Mouse (Mus musculus): Measurements from ENCODE around the gene Tgfbr1. TPM values are rescaled to one million over a fixed set of nuclear protein-coding genes. Genes with fewer than 3 reads are reported as not detected.
"Not testable (repeated sequence)": the region's sequence is repeated elsewhere in the genome, so short reads cannot be mapped to it uniquely, and the experiment has no call there.

Gene Tgfbr1
- total RNA-seq, 2 experiments from 2014 or later, result 18.4 to 18.8 TPM

DNA sequence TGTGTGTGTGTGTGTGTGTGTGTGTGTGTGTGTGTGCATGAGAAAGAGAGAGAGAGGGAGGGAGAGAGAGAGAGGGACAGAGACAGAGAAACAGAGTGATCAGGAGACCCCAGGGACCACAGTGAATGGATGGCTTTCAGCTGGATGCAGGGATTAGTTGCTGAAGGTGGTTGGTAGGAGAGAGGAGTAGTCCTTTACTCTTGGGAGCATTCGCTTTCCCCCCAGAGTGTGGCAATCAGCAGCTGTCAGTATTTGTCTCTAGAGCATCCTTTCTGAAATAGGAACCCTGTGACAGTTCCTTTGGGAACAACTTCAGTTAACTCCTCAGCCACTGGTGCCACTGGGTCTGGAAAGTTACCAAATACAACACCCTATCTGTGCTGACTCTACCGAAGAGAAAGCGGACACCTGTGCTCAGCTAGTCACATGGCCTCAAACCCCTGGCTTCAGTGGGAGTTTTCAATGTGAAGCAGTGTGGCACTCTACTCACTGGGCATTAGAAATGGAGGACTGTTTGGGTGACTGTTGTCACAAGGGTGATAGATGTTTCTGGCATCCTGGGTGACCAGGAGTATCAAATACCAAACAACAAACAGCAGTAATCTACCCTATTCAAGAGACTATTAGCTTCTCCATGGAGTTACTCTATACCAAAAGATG, 16.0 kb upstream of the Tgfbr1 start:
- intact Hi-C loops (cut with DNase I), result no loop called here
- DNase-seq (ENCODE audit: low spot score in 2 of 2), result no peak

DNA sequence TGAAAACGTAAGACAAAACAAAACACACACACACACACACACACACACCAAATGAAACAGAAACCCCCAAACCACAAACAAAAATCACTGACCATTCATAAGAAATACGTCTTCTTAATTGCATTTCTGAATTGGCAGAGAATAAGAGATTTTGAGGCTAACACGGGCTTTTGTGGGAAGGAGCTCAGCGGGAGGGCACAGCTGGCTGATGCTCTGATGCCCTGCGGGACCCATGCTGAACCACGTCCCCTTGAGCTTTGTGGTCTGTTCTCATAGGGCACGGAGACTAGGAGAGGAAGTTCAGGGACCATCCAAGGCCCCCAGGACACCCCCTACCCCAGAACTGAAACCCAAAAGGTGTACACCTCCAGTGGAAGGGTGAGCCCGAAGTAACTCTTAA, 10.4 kb upstream of the Tgfbr1 start:
- no peak for DNase-seq (ENCODE audit: low spot score in 2 of 2)
- intact Hi-C loops (cut with DNase I), result no loop called here

DNA sequence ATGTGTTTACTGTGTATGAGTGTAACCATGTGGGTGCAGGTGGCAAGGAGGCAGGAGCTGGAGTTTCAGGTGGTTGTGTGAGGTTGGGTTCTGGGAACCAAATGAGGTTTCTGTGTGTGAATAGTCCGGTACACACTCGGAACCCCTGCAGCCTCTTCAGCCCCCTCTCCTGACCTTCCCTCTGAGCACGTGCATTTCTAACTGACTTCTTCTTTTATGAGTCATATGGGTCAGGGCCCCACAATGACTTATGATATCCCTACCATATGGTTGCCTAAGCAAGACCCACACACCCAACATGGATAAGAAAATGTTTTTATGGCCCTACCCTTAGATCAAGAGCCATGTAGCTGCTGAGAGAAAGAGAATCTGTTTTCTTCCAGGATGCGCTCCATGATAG, 6.0 kb upstream of the Tgfbr1 start:
- intact Hi-C loops (cut with DNase I), result no loop called here
- DNase-seq (ENCODE audit: low spot score in 2 of 2), result no peak

DNA sequence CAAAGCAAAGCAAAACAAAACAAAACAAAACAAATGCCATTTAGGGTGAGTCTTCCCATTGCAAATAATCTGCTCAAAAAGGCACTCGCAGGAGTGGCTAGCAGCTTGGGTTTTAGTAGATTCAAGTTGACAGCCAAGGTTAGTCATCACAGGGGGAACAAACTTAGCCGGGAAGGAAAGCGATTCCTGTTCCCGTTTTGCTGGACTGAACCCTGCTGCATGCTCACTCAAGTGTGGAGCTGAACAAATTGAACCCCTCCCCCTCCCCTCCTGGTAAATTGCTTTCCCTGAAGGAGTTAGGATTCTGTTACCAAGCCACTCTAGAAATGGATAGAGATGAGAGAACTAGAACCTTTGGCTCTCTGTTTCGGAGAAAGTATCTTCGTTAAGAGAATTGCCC, 3.3 kb upstream of the Tgfbr1 start:
- DNase-seq (ENCODE audit: low spot score in 2 of 2), result no peak
- intact Hi-C loops (cut with DNase I), result loop anchor here (5.0 kb wide), 2 partner anchors 212 to 693 kb away; no protein-coding TSS in a partner anchor

DNA sequence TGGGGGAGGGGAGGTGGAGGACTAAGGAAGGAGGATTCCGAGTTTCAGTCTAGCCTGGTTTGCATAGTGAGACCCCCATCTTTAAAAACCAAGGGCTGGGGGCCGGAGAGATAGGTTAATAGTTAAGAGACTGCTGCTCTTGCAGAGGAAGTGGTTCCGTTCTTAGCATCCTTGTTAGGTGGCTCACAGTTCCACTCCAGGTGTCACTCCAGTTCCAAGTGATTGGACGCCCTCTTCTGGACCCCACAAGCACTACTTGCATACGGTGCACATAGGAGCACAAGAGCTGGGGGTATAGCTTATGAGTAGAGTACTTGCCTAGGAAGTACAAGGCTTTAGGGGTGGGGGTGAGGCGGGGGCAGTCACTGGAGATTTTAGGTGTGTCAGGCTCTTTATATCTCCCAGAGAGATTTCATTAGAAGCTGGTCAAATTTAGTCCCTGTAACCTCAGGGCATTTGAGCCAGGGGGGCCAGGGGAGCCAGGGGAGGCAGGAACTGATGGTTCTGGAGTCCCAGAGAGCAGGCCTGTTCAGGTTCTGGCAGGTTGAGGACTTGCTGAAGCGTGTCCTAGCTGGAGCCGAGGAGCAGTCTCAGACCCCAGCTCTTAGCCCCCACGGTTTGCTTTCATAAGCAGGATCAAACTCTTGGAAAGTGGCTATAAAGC, 1.5 kb upstream of the Tgfbr1 start:
- intact Hi-C loops (cut with DNase I), result loop anchor here (1.0 to 5.0 kb wide), 4 partner anchors 37 to 691 kb away; no protein-coding TSS in a partner anchor
- peak in 1 of 2 experiments; percentile 41 for DNase-seq (ENCODE audit: low spot score in 2 of 2)

DNA sequence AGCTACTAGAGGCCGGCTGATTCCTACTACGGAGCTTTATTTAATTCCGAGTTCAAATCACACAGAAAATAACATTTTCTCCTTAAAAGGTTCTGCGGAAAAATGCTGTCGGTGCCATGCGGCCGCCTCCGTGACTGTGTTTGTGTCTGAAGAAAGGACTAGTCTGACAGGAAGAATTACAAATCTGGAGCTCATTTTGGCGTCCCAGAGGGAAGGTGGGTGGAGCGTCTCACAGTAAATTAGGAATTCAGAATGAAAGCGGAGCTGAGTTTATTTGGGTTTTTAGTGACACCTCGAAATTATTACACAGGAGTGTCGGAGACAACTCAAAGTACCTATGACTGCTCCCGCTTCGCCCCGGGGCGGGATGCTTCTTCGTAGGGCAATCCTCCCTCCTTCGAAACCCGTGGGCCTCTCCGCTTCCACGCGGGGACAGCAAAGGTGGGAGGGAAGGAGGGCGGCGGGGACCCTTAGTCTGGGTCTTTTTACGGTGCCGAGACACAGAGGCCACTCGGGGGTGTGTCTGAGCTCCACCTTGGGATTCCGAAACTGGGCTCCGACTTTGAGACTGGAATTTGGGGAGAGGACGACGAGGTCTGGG, 861 bp upstream of the Tgfbr1 start:
- intact Hi-C loops (cut with DNase I), result loop anchor here (1.0 to 5.0 kb wide), 4 partner anchors 37 to 690 kb away; no protein-coding TSS in a partner anchor
- peak; percentile 81 to 97 for DNase-seq (ENCODE audit: low spot score in 2 of 2)

DNA sequence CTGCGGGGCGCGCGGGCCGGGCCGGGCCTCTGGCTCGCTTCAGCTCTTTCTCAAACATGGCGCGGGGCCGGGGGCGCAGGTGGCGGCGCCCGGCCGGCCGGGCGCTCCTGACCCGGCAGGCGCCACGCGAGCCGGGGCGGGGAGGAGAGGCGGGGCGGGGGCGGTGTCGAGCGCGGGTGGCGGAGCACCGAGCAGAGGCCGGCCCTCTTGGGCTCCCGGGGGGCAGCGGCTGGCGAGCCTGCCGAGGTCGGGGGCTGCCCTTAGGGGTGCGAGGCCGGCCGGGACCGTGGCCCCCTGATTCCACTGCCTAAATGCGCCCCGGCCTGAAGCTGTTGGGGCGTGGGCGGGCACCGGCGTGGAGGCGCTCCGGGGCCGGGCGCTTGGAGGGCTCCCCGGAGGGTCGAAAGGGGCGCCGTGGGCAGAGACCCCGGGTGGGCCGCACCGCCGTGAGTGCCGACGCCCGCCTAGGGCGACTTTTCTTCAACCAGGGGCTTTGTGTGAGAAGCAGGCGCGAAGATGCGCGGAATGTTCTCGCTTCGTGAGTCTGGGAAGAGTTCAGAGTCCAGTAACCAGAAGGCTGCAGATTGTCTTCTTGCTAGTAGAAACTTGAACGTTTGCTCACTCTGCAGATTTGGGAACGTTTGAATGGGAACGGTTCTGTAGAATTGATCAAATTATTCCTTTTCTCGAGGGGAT, 542 bp downstream of the Tgfbr1 start:
- intact Hi-C loops (cut with DNase I), result loop anchor here (2.0 to 5.0 kb wide), 3 partner anchors 39 to 689 kb away; no protein-coding TSS in a partner anchor
- peak in 1 of 2 experiments; percentile 29 for DNase-seq (ENCODE audit: low spot score in 2 of 2)

DNA sequence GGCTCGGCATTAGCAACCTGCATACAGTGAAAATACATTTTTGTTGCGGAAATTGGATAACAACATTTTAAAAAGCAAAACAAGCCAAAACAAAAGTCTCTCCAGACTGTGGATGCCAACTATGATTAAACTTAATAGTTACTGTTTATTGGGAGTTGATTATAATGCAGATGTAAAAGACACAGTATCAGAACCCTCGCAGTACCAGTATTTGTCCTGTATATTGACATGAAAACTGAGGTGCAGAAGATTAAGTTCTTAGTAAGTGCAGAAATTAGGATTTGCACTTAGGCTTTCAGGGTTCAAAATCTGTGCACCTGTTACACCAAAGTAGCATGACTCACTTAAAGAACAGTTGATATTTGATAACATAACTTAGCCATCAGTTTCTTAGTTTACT, 1.3 kb downstream of the Tgfbr1 start:
- intact Hi-C loops (cut with DNase I), result loop anchor here (5.0 kb wide), 2 partner anchors 217 to 688 kb away; no protein-coding TSS in a partner anchor
- DNase-seq (ENCODE audit: low spot score in 2 of 2), result no peak

DNA sequence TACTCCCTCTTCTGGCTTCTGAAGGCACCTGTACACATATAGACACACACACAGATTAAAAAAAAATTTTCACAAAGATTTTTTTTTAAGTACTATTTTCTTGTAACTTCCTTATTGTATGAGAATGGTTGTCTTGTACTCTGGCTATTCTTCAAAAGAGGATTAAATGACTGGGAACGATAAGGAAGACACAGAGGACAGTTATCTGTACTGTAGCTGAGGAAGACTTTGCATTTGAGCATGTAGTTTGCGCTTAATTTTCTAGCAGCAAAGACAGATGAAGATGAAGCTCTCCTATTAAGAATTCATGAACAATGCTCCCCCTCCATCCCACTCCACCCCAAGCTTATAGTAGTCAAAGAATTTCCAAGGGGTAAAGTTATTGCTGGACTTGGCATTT, 9.6 kb downstream of the Tgfbr1 start:
- DNase-seq (ENCODE audit: low spot score in 2 of 2), result no peak
- intact Hi-C loops (cut with DNase I), result no loop called here

DNA sequence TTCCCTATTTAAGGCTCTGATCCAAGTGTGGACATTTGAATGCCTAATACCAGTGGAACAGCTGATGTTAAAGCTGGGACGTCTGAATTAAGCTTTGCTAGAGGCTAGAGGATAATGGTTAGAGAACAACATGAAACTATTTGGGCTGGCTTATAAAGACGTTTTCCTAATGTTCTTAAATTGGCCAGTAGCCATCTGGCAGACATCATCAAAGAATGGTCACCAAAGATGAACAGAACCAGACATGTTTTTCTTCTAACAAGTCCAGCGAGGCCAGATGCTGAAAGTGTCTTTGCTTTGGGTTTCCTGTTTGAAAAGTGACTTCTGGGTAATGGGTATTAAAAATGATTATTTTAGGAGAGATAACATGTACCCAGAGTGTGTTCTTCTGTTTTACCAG, 10.1 kb downstream of the Tgfbr1 start:
- intact Hi-C loops (cut with DNase I), result no loop called here

DNA sequence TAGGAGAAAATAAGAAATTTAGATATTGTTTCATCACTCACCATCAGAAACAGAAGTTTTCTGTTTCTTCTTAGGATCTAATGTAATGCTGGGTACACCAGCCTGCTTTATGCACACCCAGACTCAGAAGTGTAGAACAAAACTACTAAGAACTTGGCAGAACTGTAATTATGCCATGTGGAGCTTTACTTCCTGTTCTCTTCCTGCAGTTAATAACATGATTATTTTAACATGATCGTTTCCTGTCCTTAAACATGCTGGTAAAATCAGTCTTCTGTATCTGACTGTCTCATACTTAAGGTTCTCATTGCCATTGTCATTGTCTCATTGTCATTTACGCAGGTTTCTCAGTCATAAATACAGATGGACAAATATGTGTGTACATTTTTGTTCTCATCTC, 15.7 kb downstream of the Tgfbr1 start:
- intact Hi-C loops (cut with DNase I), result no loop called here
- DNase-seq (ENCODE audit: low spot score in 2 of 2), result no peak

More for the DNA sequence above, 10.1 kb downstream of the Tgfbr1 start:
- DNase-seq (ENCODE audit: low spot score in 2 of 2), result no peak

DNA sequence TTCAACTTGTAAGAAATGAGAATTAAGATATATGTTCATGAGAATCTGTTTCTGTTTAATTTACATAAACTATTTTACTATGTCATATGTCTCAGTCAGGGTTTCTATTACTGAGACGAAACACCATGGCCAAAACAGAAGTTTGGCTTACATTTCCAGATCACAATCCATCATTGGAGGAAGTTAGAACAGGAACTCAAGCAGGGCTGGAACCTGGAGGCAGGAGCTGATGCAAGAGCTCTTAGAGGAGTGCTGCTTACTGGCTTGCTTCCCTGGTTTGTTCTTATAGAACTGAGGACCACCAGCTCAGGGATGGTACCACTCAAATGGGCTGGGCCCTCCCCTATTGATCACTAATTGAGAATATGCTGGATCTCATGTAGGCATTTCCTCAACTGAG, 25.7 kb downstream of the Tgfbr1 start:
- no peak for DNase-seq (ENCODE audit: low spot score in 2 of 2)
- intact Hi-C loops (cut with DNase I), result no loop called here

DNA sequence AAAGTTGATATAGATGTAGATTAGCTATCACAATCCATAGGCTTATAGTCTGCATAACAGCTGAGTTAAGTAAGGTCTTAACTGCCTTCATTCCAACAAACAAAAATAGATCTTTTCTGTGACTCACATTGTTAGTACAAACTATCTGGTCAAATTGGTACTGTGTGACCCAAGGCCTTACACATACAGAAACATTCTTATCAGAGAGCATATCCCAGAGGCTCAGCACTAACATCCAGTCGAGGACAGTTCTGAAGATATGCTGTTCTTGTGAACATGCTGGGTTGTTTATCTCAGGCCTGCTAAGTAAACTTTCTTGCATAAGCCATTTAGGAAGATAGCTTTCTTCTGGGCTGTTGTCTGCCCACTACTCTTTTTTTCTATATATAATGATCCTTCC, 29.4 kb downstream of the Tgfbr1 start:
- no peak for DNase-seq (ENCODE audit: low spot score in 2 of 2)
- intact Hi-C loops (cut with DNase I), result no loop called here

DNA sequence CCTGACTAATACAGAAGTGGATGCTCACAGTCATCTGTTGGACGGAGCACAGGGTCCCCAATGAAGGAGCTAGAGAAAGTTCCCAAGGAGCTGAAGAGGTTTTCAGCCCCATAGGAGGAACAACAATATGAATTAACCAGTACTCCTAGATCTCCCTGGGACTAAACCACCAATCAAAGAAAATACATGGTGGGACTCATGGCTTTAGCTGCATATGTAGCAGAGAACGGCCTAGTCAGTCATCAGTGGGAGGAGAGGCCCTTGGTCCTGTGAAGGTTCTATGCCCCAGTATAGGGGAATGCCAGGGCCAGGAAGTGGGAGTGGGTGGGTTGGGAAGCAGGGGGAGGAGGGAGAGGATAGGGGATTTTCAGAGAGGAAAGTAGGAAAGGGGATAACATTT, 38.9 kb downstream of the Tgfbr1 start:
- intact Hi-C loops (cut with DNase I); DNase-seq (ENCODE audit: low spot score in 2 of 2): not testable (repeated sequence)

DNA sequence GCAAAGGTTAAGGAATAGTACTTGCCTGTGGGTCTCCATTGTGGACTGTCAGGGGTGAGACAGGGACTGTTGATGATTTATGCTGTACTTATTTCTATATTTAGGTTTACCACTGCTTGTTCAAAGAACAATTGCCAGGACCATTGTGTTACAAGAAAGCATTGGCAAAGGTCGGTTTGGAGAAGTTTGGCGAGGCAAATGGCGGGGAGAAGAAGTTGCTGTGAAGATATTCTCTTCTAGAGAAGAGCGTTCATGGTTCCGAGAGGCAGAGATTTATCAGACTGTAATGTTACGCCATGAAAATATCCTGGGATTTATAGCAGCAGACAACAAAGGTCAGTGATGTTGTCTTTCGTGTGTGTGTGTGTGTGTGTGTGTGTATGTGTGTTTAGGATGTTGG, 43.2 kb downstream of the Tgfbr1 start:
- intact Hi-C loops (cut with DNase I), result loop anchor here (5.0 kb wide), 1 partner anchor 274 kb away; no protein-coding TSS in a partner anchor
- DNase-seq (ENCODE audit: low spot score in 2 of 2), result no peak

DNA sequence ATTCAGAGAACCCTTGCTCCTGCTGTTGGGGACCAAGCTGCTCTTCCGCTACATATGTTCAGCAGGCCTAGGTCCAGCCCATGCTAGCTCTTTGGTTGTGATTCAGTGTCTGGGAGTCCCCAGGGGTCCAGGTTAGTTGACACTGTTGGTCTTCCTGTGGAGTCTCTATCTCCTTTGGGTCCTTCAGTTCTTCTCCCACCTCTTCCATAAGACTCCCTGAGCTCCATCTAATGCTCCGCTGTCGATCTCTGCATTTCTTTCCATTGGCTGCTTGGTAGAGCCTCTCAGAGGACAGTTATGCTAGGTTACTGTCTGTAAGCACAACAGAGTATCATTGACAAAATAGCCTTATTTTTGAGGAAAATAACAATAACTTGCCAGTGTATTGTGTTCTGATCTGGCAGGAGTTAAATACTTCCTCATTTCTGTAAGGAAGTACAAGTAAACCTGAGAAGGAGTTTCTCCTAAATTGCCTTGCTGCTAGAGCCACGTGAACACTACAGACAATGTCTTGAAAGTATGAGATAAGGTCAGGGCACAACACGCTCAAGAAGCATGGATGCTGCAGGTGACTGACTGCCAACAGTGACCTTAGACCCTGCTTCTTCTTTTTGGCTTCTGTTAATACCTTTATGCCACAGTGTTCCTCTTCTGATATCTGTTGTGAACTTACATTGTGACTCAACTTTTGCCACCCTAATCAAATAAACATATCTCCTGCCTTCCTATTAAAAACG, 45.1 kb downstream of the Tgfbr1 start:
- intact Hi-C loops (cut with DNase I), result loop anchor here (5.0 kb wide), 1 partner anchor 276 kb away; no protein-coding TSS in a partner anchor
- DNase-seq (ENCODE audit: low spot score in 2 of 2), result no peak

DNA sequence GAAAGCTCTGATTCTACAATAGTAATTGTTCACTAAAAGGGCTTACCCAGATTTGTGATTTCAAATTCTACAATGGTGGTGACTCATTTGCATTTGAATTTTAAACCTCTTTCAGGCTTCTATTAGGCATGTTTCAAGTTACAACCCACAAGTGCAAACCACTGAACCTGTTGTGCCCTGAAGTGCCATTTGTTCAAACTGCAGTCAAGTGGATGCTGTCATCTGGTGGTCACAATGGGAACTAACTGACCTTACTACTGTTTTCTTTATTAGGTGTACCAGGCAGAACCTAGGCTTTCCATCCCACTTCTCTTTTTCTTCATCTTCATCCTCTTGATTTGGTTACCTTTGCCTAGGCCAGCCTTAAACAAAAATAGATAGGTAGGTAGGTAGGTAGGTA, 46.8 kb downstream of the Tgfbr1 start:
- intact Hi-C loops (cut with DNase I), result loop anchor here (5.0 kb wide), 1 partner anchor 278 kb away; no protein-coding TSS in a partner anchor
- DNase-seq (ENCODE audit: low spot score in 2 of 2), result peak; percentile 14 to 37

DNA sequence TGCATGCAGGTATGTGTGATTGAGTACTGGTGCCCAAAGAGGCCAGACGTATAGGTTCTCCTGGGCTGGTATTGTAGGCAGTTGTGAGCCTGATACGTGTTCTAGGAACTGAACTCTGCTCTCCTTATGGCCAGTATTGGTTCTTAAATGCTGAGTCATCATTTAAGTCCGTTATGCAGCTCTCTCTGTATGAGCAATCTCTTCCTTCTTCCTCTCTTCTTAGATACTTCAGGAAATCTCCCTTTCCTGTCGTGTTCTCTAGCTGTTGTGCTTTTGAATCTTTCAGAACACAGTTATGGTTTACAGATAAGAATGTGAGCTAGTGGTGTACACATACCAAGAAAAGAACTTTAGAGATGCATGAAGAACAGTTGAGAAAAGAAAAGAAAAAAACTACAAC, 47.3 kb downstream of the Tgfbr1 start:
- intact Hi-C loops (cut with DNase I), result no loop called here
- DNase-seq (ENCODE audit: low spot score in 2 of 2), result no peak

DNA sequence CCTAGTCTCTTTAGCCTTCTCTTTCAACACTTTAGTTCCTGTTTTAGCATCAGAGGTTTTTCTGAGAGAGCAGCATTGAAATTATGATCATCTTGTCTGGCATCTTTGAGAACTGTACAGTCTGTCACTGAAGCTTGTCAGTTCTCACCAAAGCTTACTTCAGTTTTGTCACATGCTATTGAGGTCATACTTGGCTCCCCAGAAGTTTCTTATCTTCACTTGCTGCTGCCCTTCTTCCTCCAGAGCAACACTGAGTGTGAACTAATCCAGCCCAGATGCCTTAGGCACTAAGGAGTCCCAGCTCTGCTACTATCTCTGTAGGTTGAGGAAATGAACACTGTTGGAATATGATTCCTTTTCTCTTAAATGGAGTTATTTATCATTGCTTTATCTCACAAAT, 49.2 kb downstream of the Tgfbr1 start:
- DNase-seq (ENCODE audit: low spot score in 2 of 2), result no peak
- intact Hi-C loops (cut with DNase I), result no loop called here

Measured in left cerebral cortex, postnatal 25 days (tissue).